Mouse (Mus musculus) left cerebral cortex, postnatal 36 days (tissue): Measurements from ENCODE around the gene Zfp385a. TPM values are rescaled to one million over a fixed set of nuclear protein-coding genes. Genes with fewer than 3 reads are reported as not detected.

ENCODE experiments used
- DNase-seq, 2 experiments: peaks; one replicate each; pipeline ENCODE4 v3.0.0; 2021 to 2022; ENCODE audit warnings: low spot score in 2 of 2, mixed read lengths in 1 of 2
- intact Hi-C: fragments of 180-260 bp; cut with DNase I; formaldehyde crosslinking; loops from one replicate; pipeline ENCODE4 v1.15.1; 2025
- total RNA-seq, 2 experiments: library from RNA; stranded (reverse); gene quantifications; 2 replicates each; pipeline ENCODE4 v1.2.3; 2021

Gene Zfp385a
- total RNA-seq, 2 experiments from 2014 or later: 64.4 to 73.5 TPM

DNA sequence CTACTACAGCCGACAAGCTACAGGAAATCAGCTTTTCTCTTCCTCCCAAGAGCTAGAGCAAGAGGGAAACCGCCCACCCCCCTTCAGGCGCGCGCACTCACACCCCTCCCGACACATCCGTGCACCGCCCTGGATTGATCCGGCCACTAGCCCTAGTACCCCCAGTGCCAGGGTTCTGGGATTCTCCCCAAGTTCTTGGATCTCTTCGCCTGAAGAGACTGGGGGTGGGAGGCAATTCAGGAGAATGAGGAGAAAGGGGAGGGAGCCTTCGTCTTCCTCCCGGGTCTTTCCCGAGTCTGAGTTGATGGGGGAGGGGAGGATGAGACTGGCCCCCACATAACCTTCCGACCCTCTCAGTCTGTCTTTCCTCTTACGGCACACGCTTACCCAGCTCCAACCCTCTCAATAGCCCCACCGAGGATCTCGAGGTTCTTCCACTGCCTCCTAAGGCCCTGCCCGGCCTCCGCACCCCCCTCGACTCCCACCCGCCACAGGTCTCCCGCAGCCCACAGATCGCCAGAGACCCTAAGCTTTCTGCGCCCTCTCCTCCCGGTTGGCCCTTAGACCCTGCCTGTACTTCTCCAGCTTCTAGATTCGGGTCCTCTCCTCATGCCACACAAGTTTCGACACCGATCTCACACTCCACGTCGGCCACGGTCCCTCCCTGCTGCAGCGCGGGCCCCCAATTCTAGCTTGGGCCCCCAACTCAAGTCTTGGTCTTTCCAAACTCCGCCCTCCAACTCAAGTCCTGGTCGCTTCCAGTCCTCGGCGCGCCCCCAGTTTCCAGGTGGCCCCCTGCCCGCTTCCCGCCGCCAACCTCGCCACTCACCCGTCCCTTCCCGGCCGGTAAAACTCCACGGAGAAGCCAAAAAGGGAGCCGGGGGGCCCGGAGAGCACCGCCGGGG lies 25.8 kb upstream of the Zfp385a start:
- intact Hi-C loops: no loop called here
- DNase-seq: no peak

DNA sequence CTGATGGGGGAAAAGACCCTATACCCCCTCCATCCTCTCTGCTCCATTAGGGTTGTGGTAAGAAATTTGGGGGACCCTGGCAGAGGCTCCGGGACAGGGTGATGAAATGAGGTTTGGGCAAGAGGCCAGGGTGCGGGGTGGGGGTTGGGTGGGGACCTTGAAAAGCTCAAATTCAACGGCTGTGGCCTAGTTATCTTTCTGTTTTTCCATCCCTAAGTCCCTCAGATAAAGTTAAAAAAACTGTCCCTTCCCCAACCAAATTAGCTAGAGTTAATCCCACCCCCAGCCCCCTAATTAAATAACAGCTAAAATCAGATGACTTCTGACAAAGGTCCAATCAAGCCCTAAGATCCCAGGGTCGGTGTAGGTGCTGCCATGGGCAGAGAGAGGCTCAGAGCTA lies 24.9 kb upstream of the Zfp385a start:
- no peak for DNase-seq
- intact Hi-C loops: no loop called here

DNA sequence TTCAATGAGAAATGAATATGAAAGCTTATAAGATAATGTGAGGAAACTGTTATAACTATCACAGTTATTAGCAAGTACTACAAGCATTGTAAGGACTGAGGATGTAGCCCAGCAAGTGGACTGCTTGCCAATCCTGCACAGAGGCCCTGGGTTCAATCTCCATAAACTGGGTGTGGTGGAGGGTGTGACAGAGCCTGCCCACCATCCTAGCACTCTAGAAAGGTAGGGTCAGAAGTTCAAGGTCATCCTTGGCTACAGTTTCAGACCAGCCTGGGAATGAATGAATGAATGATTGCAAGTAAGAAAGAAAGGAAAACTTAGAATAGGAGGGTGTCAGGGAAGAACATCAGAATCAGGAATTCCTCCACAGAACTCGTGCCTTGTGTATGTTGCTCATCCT lies 23.9 kb upstream of the Zfp385a start:
- intact Hi-C loops: no loop called here
- no peak for DNase-seq

DNA sequence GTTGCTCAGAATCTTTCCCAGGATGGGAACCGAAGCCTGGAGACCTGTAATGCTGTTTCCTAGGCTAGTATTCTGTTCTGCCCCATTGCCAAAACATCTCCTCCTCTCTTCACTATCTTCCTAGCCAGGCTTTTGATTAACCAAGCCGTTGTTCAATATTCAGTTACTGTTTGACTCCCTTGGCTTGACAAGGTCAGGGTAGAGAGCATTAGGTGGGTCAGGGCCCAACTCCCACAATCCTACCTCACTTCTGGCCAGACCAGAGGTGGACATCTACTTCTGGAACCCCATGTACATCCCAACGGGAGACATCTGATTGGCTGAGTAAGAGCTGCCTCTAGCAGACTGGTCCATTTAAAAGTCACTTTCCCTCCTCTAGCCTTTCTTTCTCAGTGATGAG lies 23.1 kb upstream of the Zfp385a start:
- no peak for DNase-seq

DNA sequence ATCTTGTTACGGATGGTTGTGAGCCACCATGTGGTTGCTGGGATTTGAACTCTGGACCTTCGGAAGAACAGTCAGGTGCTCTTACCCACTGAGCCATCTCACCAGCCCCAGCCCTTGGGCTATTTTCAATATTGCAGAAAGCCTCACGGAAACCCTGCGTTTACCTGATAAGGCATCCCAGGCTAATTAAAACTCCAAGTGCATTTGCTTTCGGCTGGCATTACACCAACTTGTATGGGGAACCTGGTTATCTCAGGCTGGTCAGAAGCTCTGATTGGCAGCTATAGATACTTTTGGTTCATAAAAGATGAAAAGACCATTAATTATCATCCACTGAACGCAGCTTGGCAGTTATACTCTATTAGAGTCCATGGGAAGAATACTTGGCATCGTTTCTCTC lies 22.4 kb upstream of the Zfp385a start:
- no peak for DNase-seq
- intact Hi-C loops: no loop called here

More for the DNA sequence above, 23.1 kb upstream of the Zfp385a start:
- intact Hi-C loops: no loop called here

DNA sequence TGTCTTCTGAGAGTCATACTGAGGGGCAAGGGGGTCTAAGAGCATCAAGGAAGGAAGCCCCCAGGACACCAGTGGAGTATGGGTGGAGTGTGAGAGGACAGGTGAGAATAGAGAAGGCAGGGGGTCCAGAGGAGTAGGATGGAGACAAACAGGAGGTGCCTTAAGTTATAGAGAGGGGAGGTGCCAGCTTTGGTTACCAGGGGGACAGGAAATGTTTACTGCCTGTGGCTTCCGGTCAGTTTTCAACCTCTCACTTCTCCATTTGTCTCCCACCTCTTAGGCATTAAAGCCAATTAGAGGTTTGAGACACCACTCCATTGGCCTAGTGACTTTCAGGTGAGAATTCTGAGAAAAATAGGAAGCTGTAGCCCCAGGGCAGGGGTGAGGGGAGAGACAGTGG lies 21.4 kb upstream of the Zfp385a start:
- intact Hi-C loops: no loop called here
- no peak for DNase-seq

DNA sequence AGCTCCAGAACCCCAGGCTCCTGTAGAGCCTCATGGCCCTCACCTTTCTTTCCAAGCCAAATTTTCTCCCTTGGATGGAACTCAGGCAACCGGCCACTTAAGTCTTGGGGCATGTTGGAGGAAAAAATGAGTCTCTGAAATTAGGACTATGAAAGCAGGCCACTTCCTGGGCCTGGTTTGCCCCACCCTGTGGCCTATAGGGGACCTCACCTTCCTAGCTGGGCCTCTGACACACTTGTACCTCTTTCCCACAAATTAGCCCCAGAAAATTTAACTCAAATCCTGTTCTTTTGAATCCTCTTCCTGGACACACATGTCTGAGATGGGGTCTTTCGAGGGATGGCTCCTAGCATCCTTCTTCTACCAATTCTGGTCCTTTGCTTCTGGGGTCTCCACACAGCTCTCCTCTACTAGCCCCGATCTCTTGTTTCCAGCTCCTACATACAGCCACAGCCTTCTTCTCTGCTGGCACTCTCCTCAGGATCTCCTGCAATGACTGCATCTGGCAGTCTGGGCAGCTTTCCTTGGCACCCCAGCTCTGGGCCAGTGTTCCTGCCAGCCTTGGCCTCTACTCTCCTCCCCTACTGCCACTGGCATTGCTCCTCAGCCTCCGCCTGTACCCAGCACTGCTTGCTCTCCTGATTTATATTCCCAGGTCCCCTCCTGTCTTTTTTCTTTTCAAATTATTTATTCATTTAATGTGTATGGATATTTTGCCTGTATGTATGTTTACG lies 20.1 kb upstream of the Zfp385a start:
- no peak for DNase-seq
- intact Hi-C loops: no loop called here

DNA sequence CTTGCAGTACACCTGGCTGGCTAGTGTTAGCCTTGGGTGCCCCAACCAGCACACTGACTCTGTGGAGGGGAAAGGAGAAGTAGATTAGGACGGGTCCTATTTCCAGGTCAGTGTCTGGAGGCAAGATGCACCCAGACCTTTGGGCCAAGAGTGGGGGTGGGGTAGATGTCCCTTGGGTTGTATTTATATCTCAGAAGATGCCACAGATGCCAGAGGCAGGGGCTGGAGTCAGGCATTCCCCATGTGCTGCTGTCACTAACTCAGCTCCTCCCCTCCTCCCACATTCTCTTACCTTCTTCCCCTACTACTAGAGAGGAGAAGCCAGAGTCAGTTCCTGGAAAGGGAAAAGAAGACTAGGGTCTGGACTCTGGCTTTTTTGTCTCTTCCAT lies 19.2 kb upstream of the Zfp385a start:
- DNase-seq: no peak
- intact Hi-C loops: no loop called here

DNA sequence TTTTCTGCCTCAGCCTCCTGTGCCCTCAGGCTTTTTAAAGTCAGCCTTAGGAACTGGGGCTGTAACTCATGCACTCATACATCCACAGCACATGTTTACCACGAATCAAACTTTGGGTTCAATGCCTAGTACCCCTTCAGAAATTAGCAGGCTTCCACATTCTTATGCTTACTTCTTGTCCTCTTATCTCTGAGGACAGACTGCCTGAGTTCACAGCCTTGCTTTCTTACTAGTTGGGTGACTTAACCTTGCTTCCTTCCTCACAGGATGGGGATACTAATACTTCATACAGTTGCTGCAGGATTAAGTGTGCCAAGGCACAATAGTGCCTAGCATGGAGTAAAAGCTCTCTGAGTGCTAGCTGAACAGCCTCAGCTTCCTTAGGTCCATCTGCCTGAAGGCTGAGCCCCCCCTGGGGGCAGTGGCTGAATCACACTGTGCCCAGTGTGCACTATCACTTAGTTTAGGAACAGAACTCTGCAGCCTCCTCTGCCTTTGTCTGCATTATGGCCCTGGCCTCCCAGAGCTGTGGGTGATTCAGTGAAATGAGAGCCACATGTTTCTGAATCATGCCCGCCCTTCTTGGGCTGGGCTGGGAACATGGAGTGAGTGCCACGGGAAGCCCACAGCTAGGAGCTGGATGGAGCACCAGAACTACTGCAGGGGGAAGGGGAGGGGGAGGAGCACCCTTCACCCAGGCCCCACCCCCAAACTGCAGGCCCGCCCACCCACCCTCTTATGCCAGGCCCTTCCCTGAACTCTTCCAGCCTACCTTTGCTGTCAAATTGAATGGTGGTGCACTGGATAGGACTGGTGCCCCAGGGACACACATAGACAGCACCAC lies 18.6 kb upstream of the Zfp385a start:
- intact Hi-C loops: no loop called here
- no peak for DNase-seq

DNA sequence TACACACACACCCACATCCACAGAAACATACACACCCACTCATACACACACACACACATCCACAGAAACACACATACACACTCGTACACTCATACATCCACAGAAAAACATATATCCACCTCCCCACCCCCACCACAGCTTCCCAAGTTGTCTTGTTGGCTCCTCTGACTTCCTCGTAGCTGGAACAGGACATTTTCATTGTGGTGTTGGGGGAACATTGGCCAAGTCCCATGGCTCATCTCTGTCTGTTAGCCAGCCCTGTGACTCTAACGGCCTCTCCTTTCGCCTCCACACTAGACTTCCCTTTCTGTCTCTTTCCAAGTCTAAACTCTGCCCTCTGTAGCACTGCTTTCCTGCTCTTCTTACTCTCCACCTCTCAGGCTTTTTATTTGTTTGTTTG lies 17.9 kb upstream of the Zfp385a start:
- intact Hi-C loops: no loop called here
- no peak for DNase-seq

DNA sequence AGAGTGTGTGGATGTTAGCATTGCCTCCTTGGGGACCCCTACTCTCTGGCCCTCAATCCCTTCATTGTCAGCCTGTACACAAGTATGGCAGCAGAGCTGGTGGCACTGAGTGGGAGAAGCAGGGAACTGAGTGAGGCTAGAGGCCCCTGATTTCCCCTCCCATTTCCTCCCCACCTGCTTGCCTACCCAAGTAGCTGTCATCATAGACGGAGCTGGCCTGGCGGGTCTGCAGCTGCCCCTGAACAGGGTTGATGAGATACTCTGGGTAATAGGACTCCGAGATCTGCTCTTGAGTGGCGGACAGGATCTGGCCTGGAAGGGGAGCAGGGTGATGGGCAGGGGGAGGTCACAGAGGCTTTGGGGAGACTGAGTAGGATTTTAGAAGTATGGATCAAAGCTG lies 16.2 kb upstream of the Zfp385a start:
- DNase-seq: no peak

DNA sequence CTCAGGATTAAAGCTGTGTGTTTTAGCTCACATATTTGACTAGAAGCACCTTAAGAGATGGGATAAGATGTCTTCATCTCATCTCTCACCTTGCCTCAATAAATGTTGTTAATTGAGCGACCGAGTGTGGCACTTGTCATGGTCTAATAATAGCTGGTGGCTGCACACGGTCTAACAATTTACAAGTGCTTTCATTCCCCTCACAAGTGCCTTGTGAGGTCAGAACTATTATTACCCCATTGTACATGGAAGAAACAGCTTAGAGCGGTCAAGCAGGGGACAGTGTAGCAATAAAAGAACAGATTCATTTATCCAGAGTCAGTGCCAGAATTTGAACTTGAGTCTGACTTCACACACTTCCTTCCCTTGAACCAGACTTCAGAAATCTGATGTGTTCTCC lies 15.5 kb upstream of the Zfp385a start:
- intact Hi-C loops: no loop called here
- DNase-seq: no peak

More for the DNA sequence above, 16.2 kb upstream of the Zfp385a start:
- intact Hi-C loops: no loop called here

DNA sequence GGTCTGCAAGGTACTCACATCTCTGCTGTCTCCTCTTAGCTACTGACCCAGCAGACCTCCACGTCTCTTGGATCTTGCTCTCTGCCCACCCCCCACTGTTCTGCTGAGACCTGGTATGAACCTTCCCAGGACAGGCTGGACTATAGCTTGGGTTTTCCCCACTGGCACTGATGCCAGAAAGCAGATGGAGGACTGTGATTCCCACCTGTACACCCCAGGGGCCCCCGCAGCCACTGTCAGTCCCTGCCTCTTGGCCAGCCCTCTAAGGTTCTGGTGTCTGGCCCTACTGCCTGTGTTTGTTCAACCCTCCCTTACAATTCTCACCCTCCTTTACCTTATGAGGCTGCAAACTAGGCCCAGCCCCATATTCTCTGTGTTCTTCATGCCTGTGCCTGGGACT lies 14.8 kb upstream of the Zfp385a start:
- DNase-seq: no peak
- intact Hi-C loops: no loop called here

DNA sequence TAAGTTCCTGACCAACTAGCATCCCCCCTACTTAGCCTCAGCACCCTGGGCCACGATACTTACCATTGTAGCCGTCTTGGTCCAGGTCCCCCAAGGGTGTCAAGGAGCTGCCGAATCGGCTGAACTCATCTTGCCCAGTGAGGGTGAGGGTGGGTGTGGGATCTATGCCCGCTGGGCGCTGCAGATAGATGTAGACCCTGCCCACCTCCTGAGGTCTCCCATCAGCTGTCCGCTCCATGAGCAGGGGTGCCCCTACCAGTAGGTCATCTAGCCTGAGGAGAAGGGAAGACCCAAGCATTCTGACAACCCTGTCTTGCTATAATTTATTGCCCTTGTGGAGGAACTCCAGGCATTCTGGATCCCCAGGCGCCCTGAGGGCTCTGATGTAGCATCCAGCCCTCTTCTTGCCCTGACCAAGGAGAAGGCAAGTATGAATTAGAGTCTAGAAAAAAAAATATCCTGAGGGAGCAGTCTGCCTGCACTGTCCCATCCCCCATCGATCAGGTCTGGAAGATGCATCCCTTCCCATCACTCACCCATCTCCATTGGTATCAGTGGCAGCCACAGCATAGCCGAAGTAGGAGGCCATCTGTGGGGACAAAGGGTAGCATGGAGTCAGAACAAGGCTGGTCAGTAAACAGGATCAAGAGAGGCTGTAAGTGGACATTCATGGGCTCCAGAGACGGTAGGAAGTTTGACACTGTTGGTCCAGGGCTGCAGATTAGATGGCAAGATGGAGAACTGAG lies 13.8 kb upstream of the Zfp385a start:
- intact Hi-C loops: no loop called here
- DNase-seq: no peak

DNA sequence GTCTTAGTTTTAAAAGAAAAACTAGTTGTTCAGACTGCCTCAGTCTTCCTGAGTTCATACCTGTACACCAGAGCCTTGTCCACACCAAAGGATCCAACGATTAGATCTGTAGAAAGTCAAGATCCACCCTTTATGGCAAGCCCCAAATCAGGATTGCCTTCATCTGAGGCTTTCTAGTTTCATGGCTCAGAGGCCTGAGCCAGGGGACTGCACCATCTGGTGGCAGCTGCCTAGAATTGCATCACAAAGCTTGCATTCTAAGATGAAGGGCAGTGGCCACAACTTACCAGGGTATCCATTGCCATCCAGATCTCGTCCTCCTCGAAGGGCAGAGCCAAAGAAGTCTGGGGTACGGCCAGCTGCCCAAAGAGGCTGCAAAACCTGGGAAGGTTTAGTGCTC lies 13.0 kb upstream of the Zfp385a start:
- intact Hi-C loops: no loop called here
- no peak for DNase-seq

DNA sequence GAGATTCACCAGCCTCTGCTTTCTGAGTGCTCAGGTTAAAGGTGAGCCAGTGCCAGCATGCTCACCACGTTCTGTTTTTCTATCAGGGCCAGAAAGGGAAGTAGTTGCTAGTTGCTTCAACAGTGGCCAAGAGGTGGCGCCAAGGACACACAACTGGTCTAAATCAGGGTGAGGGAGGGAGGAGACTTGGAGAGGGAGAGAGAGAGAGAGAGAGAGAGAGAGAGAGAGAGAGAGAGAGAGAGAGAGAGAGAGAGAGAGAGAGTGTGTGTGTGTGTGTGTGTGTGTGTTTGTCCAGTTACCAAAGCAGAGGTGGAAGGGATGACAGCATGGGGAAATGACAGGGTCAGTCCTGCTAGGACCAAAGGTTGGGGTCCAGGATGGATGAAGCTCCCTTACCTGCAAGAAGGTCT lies 7.4 kb upstream of the Zfp385a start:
- intact Hi-C loops: loop anchor here (2.0 kb wide), 1 partner anchor 42 kb away; no protein-coding TSS in a partner anchor
- DNase-seq: no peak

DNA sequence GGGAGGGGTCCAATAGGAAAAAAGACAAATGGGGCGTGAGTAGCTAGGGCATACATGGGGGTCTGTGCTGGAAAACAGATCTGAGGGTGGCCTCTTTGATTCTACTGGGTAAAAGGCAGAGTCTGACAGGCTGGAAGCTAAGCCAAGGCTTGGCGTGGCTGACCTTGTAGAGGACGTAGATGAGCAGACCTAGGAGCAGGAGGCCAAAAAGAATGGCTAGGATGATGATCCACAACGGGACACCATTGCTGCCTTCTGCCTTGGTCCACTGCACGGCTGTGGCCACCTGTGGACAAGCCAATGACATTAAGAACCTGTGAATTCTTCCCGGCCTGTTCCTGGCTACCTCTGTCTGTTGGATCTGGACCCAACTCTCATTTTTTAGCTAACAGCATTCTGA lies 5.9 kb upstream of the Zfp385a start:
- no peak for DNase-seq
- intact Hi-C loops: loop anchor here (2.0 kb wide), 1 partner anchor 43 kb away; no protein-coding TSS in a partner anchor

DNA sequence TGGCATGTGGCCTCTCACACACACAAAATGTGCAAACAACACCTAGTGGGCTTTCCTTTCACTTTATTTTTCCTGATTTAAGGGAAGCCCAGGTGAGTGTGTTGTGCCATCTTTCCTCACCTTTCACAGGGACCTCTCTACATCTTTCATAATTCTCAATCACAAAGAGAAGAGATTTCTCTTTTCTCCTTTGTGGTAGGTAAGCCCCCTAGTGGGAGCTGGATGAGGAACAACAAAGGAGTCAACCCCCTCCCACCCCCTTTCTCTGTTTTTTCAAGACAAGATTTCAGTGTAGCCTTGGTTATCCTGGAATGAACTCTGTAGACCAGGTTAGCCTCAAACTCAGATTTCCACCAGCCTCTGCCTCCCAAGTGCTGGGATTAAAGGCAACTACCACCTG lies 3.7 kb upstream of the Zfp385a start:
- intact Hi-C loops: no loop called here
- DNase-seq: no peak

DNA sequence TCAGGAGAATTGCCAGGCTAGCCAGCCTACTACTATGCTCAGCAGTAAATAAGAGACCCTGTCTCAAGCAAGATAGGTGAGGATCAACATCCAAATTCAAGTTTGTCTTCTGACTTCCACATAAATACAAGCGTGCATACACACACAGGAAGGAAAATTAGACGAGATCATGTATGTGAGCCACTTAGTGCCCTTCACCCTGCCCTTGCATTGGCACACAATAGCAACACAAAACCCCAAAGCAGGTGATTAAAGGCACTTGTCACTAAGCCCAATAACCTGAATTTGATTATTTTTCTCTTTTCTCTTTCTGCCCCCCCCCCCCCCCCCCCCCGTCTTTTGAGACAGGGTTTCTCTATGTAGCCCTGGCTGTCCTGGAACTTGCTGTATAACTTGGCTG lies 3.1 kb upstream of the Zfp385a start:
- intact Hi-C loops: no loop called here
- DNase-seq: no peak
